Mouse (Mus musculus) bone marrow macrophage, adult 2 months (primary cell): ENCODE results near the gene Fam126a. TPM values are rescaled to one million over a fixed set of nuclear protein-coding genes. Genes with fewer than 3 reads are reported as not detected.

Experiments used
- H3K27ac ChIP-seq: 2 replicates; pipeline ENCODE4 v1.5.1; 2012; ENCODE audit warnings: low read depth, low read length; ENCODE audit not compliant: insufficient read depth
- H3K4me1 ChIP-seq: 2 replicates; pipeline ENCODE4 v1.6.1; 2012; ENCODE audit warnings: low read length; ENCODE audit not compliant: control insufficient read depth, insufficient read depth
- H3K4me3 ChIP-seq: 2 replicates; pipeline ENCODE4 v1.5.1; 2012; ENCODE audit warnings: mild to moderate bottlenecking, low read length, moderate library complexity; ENCODE audit not compliant: insufficient read depth
- CTCF ChIP-seq: IDR thresholded peaks from 2 replicates; pipeline ENCODE4 v1.5.1; 2012; ENCODE audit warnings: low read depth, mild to moderate bottlenecking, low read length, moderate library complexity
- POLR2A ChIP-seq: IDR thresholded peaks from 2 replicates; pipeline ENCODE4 v1.6.1; 2012; ENCODE audit warnings: mild to moderate bottlenecking, low read depth, low read length, borderline replicate concordance
- polyA plus RNA-seq: library from polyadenylated mRNA; stranded (reverse); fragments of >200 nt; gene quantifications from 2 replicates; pipeline ENCODE4 v1.2.4, GENCODE M21; 2012; ENCODE audit not compliant: missing spikeins, insufficient read depth, insufficient read length

The Fam126a gene
- 24.2 and 24.3 TPM in 2 replicates for polyA plus RNA-seq

GRCm38 (mm10) chr5:24030579-24030969 is at the start of gene Fam126a:
Gene Fam126a, minus strand, starts transcription at chr5:24030690.
- Histone ChIP-seq H3K27ac (peak within 1 kb of the TSS; percentile 35), H3K4me3 (peak within 1 kb of the TSS; percentile 74), H3K4me1 (peaks cover 29% of the 10 kb centered on the region)
- TF ChIP-seq POLR2A (no peak), CTCF (no peak)

DNA sequence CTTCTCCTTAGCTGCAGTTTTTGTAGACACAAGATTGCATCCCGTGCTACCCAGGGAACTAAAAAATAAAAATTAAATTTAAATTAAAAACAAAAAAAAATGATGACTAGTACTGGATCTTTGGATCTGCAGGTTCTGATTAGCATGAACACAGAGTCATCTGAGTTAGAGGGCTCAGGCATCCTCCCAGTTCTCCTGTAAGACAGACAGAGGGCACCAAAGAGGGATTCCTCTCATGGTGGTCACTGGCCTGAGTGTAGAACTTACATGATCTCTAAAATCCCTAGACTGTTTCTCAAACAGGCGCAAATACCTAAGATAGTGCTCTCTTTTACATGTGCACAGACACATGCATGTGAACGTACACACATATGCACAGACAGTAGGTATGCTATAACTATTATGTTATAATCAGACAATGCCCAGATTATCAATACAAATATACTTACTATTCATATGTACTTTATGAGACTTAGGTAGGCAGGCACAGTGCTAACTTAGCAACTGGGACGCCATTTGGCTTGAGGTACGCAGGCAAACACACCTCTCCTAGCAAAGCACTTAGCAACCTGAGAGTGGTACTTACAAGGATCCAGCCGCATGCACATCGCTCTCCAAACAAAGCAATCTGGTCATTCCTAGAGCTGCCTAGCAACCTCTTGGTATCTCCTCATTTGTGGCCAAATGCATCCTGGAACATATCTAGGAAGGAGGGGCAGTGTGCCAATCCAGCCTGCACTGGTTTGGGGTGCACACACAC is 48.1 kb upstream of the Fam126a start:
- no peak overlapping the region for H3K27ac ChIP-seq
- no peaks in the 10 kb centered on the region for H3K4me1 ChIP-seq
- TF ChIP-seq CTCF (no peak), POLR2A (no peak)
- no peak overlapping the region for H3K4me3 ChIP-seq

DNA sequence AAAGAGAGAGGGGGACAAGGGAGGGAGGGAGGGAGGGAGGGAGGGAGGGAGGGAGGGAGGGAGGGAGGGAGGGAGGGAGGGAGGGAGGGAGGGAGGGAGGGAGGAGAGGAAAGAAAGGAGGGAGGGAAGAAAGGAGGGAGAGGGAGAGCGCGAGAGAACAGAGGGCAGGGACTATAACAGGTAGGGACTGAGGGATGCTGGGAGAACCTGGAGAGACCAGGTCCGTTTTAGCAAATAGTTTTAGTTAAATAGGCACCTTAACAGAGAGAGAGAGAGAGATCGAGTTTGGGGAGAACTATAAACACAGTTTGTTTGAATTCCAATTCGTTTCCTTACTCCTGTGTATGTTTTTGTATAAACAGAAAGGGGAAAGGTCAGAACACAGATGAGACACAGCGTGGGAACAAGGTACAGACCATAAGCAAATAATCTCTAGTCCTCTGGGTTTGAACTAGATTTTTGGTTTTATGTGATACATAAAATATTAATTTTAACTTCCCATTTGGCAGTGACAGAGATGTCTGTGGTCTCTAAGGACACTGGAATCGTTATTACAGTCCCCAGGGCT is 47.3 kb upstream of the Fam126a start:
- Histone ChIP-seq H3K27ac (no peak overlapping the region), H3K4me3 (peak overlapping the region; percentile 33), H3K4me1 (no peaks in the 10 kb centered on the region)
- no peak for TF ChIP-seq CTCF
- no peak for TF ChIP-seq POLR2A

- Histone ChIP-seq H3K27ac (no peak overlapping the region), H3K4me3 (peak overlapping the region; percentile 33), H3K4me1 (peaks cover 3% of the 10 kb centered on the region)
- no peak for TF ChIP-seq POLR2A
- TF ChIP-seq CTCF = peak; percentile 53
Measured at GRCm38 (mm10) chr5:24076986-24077718, 46.7 kb upstream of the Fam126a start.

DNA sequence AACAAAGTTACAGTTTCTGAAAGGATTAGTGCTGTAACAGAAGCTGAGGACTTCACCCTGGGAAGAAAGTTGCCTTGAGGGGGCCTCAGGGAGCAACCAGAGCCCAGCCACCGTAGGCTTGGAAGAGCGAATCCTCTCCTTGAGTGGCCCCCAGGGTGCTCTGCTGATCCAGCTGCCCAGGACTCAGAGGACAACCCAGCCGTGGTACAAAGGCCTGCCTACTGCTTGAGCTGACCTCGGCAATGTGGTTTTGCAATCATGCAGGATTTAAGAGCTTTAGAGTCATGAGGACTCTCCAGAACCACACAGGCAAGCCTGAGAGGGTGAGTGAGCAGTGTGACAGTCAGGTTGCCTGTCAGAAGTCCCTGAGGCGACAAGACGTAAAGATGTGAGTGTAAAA is 41.5 kb upstream of the Fam126a start:
- TF ChIP-seq POLR2A (no peak), CTCF (no peak)
- peak overlapping the region; percentile 30; the same call in 1 of the 2 replicates for H3K27ac ChIP-seq
- no peak overlapping the region for H3K4me3 ChIP-seq
- peaks cover 14% of the 10 kb centered on the region for H3K4me1 ChIP-seq

DNA sequence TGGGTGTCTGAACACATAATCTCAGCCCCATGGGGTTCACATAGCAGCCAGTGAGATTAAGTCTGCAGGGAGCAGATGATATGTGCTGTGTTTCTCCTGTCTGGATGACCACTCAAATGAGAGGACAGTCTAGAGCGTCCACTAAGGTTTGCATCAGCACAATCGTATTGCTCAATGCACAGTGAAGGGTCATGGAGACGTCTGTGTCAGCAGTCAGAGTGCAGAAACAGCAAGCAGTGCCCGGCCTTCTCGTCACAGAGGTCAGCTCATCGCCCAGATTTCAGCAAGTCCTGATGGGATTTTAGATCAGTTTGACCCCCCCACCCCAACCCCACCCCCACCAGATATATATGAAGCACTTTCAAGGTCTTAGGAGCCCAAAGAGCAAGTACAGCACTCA is 38.5 kb upstream of the Fam126a start:
- TF ChIP-seq POLR2A (no peak), CTCF (no peak)
- no peak overlapping the region for H3K27ac ChIP-seq
- peaks cover 15% of the 10 kb centered on the region for H3K4me1 ChIP-seq
- no peak overlapping the region for H3K4me3 ChIP-seq

DNA sequence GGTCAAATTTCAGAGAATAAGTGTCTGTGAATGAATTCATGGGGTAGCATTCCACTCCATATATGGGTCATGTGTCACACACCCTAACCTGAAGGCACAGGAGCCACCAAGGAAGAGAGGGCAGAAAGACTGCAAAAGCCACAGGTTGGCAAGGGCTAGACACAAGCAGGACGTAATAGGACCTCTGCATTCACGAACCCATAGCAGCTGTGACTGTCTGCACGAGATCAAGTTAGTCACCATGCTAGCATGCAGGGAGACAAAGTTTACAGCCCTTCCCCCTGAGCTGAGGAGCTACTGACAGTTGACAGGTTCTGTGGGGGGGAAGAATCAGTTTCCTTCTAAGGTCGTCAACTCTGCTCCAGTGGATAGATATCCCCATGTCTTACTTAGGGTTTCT is 33.1 kb upstream of the Fam126a start:
- H3K27ac ChIP-seq = no peak overlapping the region
- H3K4me3 ChIP-seq = no peak overlapping the region
- no peak for TF ChIP-seq POLR2A
- no peak for TF ChIP-seq CTCF
- peaks cover 5% of the 10 kb centered on the region; the same call in 1 of the 2 replicates for H3K4me1 ChIP-seq

DNA sequence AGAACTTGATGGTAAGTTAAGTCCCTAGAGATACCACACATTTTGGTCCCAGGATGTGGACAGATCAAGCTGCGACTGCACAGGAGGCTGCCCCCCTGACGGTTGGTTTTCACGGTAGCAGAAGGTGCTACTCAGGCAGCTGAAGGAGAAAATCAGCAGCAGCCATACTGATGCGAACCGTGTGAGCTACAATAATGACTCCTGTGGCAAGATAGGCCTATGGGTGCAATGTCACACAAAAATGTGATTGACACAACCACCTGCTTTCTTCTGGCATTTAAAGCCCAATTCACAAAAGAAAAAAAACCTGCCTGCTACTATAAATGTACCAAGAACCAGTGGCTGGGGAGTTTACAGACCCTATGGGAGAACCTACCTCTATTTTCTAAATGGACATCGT is 32.5 kb upstream of the Fam126a start:
- Histone ChIP-seq H3K27ac (no peak overlapping the region), H3K4me3 (no peak overlapping the region), H3K4me1 (peaks cover 3% of the 10 kb centered on the region; the same call in 1 of the 2 replicates)
- TF ChIP-seq POLR2A (no peak), CTCF (no peak)

DNA sequence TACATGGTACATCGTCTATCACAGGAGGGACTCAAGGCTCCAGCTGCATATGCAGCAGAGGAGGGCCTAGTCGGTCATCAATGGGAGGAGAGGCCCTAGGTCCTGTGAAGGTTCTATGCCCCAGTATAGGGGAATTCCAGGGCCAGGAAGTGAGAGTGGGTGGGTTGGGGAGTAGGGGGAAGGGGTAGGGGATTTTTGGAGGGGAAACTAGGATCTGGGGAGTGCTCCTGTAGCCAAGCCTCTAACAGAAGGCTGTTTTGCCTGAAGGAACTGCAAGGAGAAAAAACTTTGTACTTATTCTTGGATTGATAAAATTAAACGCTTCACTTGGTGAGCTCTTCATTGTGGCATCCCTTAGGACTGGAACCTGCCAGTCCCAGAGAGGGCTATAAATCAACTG is 30.5 kb upstream of the Fam126a start:
- no peaks in the 10 kb centered on the region for H3K4me1 ChIP-seq
- no peak overlapping the region for H3K27ac ChIP-seq
- no peak overlapping the region for H3K4me3 ChIP-seq
- TF ChIP-seq CTCF (no peak), POLR2A (no peak)

- TF ChIP-seq CTCF = no peak
- Histone ChIP-seq H3K27ac (no peak overlapping the region), H3K4me3 (no peak overlapping the region), H3K4me1 (peaks cover 4% of the 10 kb centered on the region)
Measured at GRCm38 (mm10) chr5:24057592-24057991, 27.1 kb upstream of the Fam126a start.

DNA sequence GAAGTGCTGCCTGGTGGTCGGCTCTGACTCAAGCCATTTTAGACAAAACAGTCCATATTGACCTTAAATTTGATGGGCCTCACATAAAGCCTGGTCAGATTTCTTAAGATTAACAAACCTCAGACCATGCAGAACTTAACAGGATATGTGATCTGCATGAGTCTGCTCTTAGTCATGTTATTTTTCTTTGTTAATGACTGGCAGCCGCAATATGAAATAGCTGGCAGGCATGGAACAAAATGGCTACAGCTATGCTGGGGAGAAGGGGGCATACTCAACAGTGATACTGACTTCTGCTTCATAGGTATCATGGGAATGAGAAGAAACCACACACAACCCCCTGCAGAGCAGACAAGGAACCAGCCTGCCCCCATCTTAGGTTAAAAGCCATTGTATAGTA is 26.4 kb upstream of the Fam126a start:
- TF ChIP-seq POLR2A = no peak
- TF ChIP-seq CTCF = no peak
- no peak overlapping the region for H3K27ac ChIP-seq

More for the DNA sequence above, 26.4 kb upstream of the Fam126a start:
- Histone ChIP-seq H3K4me3 (no peak overlapping the region), H3K4me1 (peaks cover 4% of the 10 kb centered on the region)
